Comparison of ENCODE assay signal across 15 mouse cellular contexts in the genomic region with DNA sequence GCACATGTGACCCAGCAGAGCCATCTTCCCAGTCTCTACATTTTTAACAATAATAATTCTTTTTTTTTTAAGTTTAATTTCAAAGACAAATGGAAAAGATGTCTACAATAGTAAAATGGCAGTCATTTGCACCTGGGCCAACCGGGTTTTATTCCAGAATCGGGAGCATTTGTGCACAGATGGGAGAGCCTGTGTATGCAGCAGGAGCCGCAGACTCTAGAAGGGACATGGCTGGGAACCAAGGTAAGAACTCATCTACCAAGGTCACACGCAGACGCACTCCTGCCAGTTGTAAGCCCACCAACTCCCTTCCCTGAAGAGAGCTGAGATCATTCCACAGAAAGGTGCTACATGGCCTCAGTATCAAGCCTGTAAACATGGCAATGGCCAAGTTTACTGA.
"Had no signal": no experiment of that assay in that cellular context is flagged by ENCODE, and none has a peak within 500 bp of the region (broad histone marks: within the 10 kb centered on the region; RNA-seq: fewer than 3 reads in every experiment).

No protein-coding gene starts in this region.

- DNase-seq: kidney, postnatal 36 days; liver, embryonic 13.5 days; liver, postnatal 0 days; retina, postnatal 1 day; right cerebral cortex, postnatal 4 days; spleen, adult 18-20 months; thymus, adult 18-20 months; thymus, postnatal 14 days had no signal

- H3K36me3 ChIP-seq: limb, embryonic 15.5 days; liver, embryonic 13.5 days; lung, embryonic 15.5 days; midbrain, embryonic 12.5 days; neural tube, embryonic 13.5 days had no signal

- H3K4me3 ChIP-seq: layer of hippocampus, adult 2 months; limb, embryonic 15.5 days; liver, embryonic 13.5 days; lung, embryonic 15.5 days; midbrain, embryonic 12.5 days; neural tube, embryonic 13.5 days had no signal

- H3K9ac ChIP-seq: limb, embryonic 15.5 days; liver, embryonic 13.5 days; liver, postnatal 0 days; lung, embryonic 15.5 days; midbrain, embryonic 12.5 days; neural tube, embryonic 13.5 days had no signal

- H3K4me1 ChIP-seq: limb, embryonic 15.5 days; liver, embryonic 13.5 days; lung, embryonic 15.5 days; midbrain, embryonic 12.5 days; neural tube, embryonic 13.5 days had no signal

- H3K27ac ChIP-seq: kidney, postnatal 0 days; layer of hippocampus, adult 2 months; limb, embryonic 15.5 days; liver, embryonic 13.5 days; lung, embryonic 15.5 days; midbrain, embryonic 12.5 days; neural tube, embryonic 13.5 days had no signal

- ATAC-seq: liver, postnatal 0 days; midbrain, embryonic 16.5 days had no signal

- H3K27me3 ChIP-seq: limb, embryonic 15.5 days; liver, embryonic 13.5 days; lung, embryonic 15.5 days; midbrain, embryonic 12.5 days; neural tube, embryonic 13.5 days had no signal

- H3K9me3 ChIP-seq: limb, embryonic 15.5 days; liver, embryonic 13.5 days; lung, embryonic 15.5 days; neural tube, embryonic 13.5 days had no signal

- H3K4me2 ChIP-seq: limb, embryonic 15.5 days; liver, embryonic 13.5 days; lung, embryonic 15.5 days; midbrain, embryonic 12.5 days; neural tube, embryonic 13.5 days had no signal
